Mouse (Mus musculus): ENCODE results near the gene Adgrf1.
A peak's percentile ranks its signal among the peaks of the same experiment; 100 is the strongest.
"Not testable (repeated sequence)": the region's sequence is repeated elsewhere in the genome, so short reads cannot be mapped to it uniquely, and the experiment has no call there.

Adgrf1 gene

GRCm38 (mm10) chr17:43267046-43267749 is 2.9 kb upstream of the Adgrf1 start:
- no peak for DNase-seq

- DNase-seq = no peak
These were observed 6.1 kb downstream of the Adgrf1 start for GRCm38 (mm10) chr17:43276220-43276619.

- no peak for DNase-seq
These were observed 7.1 kb downstream of the Adgrf1 start for GRCm38 (mm10) chr17:43277223-43277622.

- DNase-seq = no peak
These were observed 9.5 kb downstream of the Adgrf1 start for GRCm38 (mm10) chr17:43279671-43280070.

GRCm38 (mm10) chr17:43282353-43282752 is 12.2 kb downstream of the Adgrf1 start:
- DNase-seq = no peak

- DNase-seq = no peak
These were observed 12.7 kb downstream of the Adgrf1 start for GRCm38 (mm10) chr17:43282828-43283227.

- no peak for DNase-seq
These were observed 29.4 kb downstream of the Adgrf1 start for GRCm38 (mm10) chr17:43299515-43299914.

GRCm38 (mm10) chr17:43325986-43326671 is 56.0 kb downstream of the Adgrf1 start:
- no peak for DNase-seq

GRCm38 (mm10) chr17:43326726-43327700 is 56.9 kb downstream of the Adgrf1 start:
- DNase-seq = peak; percentile 59 to 60

GRCm38 (mm10) chr17:43327810-43328209 is 57.7 kb downstream of the Adgrf1 start:
- DNase-seq = no peak

- no peak for DNase-seq
These were observed 59.1 kb downstream of the Adgrf1 start for GRCm38 (mm10) chr17:43329216-43329615.

- no peak for DNase-seq
These were observed 59.6 kb downstream of the Adgrf1 start for GRCm38 (mm10) chr17:43329761-43330183.

GRCm38 (mm10) chr17:43332686-43333085 is 62.6 kb downstream of the Adgrf1 start:
- no peak for DNase-seq

- DNase-seq = no peak
These were observed 63.9 kb downstream of the Adgrf1 start for GRCm38 (mm10) chr17:43334074-43334473.

GRCm38 (mm10) chr17:43337643-43338042 is 67.5 kb downstream of the Adgrf1 start:
- DNase-seq = no peak

GRCm38 (mm10) chr17:43338279-43338678 is 68.2 kb downstream of the Adgrf1 start:
- DNase-seq = no peak

- DNase-seq = not testable (repeated sequence)
These were observed 76.4 kb downstream of the Adgrf1 start for GRCm38 (mm10) chr17:43346499-43346898.

GRCm38 (mm10) chr17:43357902-43358539 is 87.9 kb downstream of the Adgrf1 start:
- no peak for DNase-seq

GRCm38 (mm10) chr17:43359826-43360619 is 89.9 kb downstream of the Adgrf1 start, which contains the start of gene Adgrf5:
TSS of gene Adgrf5 (plus strand) at chr17:43360451.
- peak; percentile 37 to 52 for DNase-seq

GRCm38 (mm10) chr17:43361021-43361420 is 90.9 kb downstream of the Adgrf1 start:
- DNase-seq = no peak

GRCm38 (mm10) chr17:43362362-43362761 is 92.2 kb downstream of the Adgrf1 start:
- peak; percentile 29 to 40 for DNase-seq

- no peak for DNase-seq
These were observed 92.8 kb downstream of the Adgrf1 start for GRCm38 (mm10) chr17:43362881-43363280.
